Mouse (Mus musculus) stomach, adult 2 months (tissue): ENCODE results near the gene Sobp. TPM values are rescaled to one million over a fixed set of nuclear protein-coding genes. Genes with fewer than 3 reads are reported as not detected.

Experiments used
- polyA plus RNA-seq: library from polyadenylated mRNA; depleted of rRNA; stranded (reverse); fragments of >200 nt; gene quantifications from 2 replicates; pipeline ENCODE4 v1.2.3, GENCODE M21; 2012; rRNA removed

Gene Sobp
- 0.85 and 1.2 TPM in 2 replicates for polyA plus RNA-seq

GRCm38 (mm10) chr10:43174326-43175155 lies at the start of gene Sobp, which contains the start of gene 9030612E09Rik:
Gene Sobp (minus strand): TSS chr10:43174530.
Gene 9030612E09Rik (plus strand): TSS chr10:43174704.

GRCm38 (mm10) chr10:43220910-43221625 lies 46.7 kb upstream of the Sobp start, which contains the start of gene Pdss2:
Gene Pdss2 (plus strand): TSS chr10:43221486.

Other genes with a start within 250 kb of the Sobp start
- 0.26 and 0.31 TPM in 2 replicates for gene 9030612E09Rik, start 174 bp upstream of the Sobp start, polyA plus RNA-seq
- 7.0 and 7.5 TPM in 2 replicates for gene Pdss2, start 47.0 kb upstream of the Sobp start, polyA plus RNA-seq